Mouse (Mus musculus) embryo, embryonic 11 days (tissue): Measurements from ENCODE around the gene Rhof.

Experiments used
- DNase-seq: peaks from one replicate; pipeline ENCODE4 v3.0.0-alpha.2; 2015

Gene Rhof

GRCm38 (mm10) chr5:123147569-123147968 lies 15.1 kb upstream of the Rhof start:
- DNase-seq = no peak

DNA sequence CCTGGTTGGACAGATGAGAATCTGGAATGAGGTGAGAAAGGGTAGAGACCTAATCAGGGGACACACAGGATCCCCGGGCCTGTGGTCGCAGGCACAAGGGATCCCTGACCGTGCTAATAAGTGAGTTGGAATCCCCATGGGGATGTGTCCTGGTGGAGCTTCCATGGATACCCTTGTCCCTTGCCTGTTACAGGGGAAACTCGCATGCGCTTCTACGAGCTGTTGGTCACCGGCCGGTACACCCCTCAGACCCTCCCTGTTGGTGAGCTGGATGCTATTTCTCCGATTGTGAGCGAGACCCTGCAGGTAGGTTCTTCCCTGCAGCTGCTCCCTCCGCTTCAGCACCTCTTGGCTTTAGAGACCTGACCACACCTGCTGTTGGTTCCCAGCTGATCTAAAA lies 13.9 kb upstream of the Rhof start:
- no peak for DNase-seq

DNA sequence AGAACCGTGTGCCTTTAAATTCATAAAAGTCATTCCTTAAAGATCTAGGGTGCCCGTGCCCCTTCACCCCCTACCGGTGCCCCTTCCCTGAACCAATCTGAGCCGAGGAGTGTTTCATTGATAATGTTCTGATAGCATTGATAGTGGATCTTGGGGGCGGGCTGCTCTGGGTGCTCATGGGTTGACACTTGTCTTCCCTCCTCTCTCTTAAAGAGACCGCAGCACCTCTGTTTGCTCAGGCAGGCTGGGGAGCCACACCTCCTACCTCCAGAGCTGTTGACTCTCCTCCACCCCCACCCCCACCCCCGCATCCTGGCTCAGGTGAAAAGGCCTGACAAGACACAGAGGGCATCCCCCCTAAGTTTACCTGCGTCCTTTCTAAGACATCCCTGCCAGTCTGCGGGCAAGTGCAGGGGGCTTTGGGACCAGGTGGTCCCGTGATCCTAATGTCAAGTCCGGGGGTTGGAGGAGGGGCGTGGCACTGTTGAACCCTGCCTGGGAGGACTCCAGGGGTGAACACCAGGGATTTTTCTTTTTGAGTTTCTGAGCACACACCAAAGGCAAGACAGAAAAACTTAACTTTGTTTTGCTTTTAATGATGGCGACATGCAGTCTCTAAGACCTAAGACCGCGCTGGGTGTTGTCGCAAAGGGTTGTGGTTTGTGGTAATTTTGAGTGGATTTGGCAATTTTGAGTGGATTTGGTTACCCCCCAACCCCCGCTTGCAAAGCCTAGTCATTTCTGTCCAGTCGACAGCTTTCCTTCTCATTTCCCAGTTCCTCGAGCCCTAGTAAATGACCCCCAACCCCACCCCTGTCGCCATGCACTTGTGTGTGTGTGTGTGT lies 12.5 kb upstream of the Rhof start:
- DNase-seq = no peak

DNA sequence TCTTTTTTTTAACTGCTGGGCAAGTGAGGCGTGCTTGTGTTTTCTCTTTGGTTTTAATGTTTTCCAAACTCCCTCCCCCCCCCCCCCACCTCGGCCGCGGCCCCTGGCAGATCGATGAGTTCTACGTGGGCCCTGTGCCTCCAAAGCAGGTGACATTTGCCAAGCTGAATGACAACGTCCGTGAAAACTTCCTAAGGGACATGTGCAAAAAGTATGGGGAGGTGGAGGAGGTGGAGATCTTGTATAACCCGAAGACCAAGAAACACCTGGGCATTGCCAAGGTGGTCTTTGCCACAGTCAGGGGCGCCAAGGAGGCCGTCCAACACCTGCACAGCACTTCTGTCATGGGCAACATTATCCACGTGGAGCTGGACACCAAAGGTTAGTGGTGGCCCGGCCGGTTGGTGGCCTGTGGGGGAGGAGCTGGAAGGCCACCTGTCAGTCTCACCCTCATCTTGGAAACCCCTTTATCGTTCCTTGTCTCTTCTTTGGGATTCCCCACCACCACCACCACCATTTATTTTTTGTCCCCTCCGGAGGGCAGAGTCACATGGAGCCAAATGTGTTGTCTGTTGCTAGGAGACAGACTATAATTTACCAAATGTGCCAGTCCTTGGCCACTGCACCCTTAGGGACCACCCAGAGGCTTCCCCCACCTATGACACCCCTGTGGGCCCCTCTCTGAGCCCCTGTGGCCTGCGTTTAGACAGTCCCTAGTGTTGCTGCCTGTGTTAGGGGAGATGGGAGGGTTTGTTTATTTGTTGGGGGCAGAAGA lies 11.7 kb upstream of the Rhof start:
- DNase-seq = peak; percentile 26

GRCm38 (mm10) chr5:123143251-123143970 lies 10.9 kb upstream of the Rhof start:
- DNase-seq = peak; percentile 69

GRCm38 (mm10) chr5:123142161-123143157 lies 10.0 kb upstream of the Rhof start, which contains the start of gene Setd1b:
Setd1b (plus strand) TSS chr5:123142193.
- DNase-seq = peak; percentile 82

GRCm38 (mm10) chr5:123141555-123142160 lies 9.2 kb upstream of the Rhof start:
- peak; percentile 81 for DNase-seq

GRCm38 (mm10) chr5:123140694-123141554 lies 8.4 kb upstream of the Rhof start:
- DNase-seq = peak; percentile 95

DNA sequence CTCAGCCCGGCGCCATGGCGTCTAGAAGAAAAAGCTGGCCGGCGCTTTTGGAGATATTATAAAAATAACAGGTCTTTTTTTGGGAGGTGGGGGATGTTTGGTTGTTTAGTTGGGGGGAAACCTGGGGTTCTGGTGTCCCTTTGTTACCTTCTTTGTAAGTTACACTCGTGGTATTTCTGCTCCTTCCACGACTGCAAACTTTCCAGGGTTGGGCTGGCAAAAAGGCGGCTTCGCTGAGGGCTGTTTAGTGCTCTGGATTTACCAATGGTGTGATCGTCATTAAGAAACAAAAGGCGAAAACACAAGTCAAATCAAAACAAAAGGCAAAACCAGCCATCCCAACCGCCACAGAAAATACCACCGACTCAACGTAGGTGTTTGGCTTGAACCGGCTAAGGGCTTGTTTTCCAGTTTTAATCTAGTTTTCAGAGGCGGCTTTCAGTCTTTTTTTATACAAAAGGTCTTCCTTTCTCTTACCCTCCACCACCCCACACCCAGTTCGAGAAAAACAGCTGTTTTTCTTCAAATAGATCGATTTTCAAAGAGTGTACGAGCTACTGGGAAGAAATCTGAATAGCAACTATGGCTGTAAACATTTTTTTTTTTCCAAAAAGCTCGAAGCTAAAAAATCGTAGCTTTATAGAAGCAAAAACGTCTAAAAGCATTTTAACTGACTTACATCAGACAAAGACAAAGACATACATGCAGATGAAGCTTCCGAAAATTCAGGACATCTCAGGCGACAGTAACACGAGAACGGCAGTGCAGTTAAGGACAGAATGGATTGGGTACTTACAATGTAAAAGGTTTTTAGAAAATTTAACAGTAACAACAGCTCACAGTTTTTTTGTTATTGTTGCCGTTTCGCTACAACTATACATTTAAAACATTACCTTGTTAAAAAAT lies 7.5 kb upstream of the Rhof start:
- peak; percentile 56 for DNase-seq

DNA sequence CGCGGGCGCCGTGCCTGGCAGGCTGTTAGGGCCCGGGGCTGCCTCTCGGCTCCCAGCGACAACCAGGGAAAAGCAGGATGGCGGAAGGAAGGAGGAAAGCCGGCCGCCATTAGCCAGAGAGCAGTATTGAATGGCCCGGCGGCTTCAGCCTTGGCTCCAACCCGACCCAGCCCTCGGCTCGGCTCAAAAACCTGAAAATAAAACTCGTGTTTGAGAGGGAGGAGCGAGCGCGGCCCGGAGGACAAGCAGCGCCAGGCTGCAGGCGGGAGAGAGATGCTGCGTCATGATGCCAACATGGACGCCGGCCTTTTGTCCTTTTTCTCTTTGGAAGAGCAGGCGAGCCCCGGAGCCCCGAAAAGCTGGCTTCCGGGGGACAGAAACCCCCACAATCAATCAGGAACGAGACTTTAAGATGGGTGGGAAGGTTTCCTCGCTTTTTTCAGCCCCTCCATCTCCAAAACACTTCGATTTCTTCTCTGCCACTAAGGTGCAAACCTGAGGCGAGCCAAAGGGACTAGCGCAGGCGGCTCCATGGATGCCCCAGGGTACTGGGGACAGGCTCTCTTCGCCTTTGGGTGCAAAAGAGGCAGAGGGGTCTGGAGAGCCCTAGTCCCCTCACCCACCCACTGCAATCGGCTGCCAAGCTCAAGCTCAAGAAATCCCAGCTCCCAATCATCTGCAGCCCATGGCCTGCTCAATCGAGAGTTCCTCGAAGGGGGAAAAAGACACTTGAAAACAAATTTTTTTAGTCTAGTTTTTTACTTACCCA lies 6.6 kb upstream of the Rhof start:
- DNase-seq = peak; percentile 84

DNA sequence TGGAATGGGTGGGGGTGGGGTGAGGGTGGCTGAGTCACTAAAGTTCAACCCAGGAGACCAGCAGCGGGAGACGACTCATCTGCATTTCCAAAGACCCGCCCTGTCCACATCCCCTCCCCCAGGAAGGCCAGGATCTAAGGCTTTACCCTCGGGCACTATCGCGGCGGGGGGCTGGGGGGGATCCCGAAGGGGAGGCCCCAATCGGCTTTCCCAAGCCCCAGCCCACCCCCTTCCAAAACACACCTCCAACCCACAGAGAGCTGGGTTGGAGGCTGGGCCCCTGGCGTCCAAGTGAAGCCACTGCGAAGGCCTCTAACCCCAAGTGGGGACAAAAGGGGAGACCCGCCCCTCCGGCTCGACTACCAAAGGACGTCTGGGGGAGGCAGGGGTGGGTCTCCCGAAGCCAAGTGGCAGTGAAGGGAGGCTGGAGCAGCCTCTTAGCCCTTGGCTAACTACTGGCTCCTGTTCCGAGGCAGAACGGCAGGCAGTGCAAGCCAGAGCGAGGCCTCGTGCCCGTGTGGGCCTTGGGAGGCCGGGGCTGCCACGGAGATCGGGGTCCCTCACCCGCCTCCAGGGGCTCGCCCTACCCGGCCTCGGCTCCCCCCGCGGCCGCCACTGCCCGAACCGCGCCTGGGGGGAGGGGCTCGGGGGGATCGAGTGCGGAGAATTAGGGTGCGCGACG lies 5.9 kb upstream of the Rhof start:
- DNase-seq = peak; percentile 94

- DNase-seq = no peak
These were observed 5.4 kb upstream of the Rhof start for GRCm38 (mm10) chr5:123137910-123138229.

DNA sequence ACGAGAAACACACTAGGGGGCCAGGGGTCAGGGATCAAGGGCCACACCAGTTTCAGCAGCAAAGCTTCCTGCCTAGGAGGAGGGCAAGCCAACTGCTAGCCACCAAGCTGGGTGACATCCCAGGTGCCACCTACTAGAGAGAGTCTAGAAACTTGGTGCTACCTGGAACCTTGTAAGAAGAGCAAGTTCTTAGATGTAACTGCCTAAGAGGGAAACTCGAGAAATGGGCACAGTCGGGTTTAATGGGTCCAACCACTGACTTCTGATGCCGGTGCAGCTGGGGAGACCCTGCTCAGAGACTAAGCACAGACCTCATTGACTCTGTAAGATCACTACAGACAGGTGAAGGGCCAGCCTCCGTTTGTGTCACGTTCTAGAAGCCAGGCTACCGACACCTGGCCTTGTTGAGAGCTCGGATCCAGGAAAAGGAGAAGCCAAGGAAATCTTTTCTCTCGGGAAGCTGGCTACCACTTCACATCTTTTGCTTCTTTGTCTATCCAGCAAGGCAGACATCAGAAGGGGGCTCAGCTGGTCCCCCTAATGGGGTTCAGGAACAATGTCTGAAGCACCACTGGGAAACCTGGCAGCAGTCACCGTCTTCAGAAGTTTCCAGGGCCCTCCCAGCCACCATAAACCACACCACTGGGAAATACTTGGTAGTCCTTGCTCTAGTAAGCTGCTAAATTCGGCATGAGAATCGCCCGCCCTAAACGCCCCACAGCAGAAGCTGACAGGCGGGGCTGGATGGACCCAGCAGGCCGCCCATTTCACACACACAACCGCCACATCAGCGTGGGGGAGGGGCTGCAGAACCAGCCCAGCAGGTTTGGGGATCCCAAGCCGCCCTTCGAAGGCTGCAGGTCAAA lies 4.8 kb upstream of the Rhof start:
- DNase-seq = peak; percentile 87

GRCm38 (mm10) chr5:123136361-123137043 lies 4.0 kb upstream of the Rhof start:
- DNase-seq = peak; percentile 88

- DNase-seq = peak; percentile 74
These were observed 3.2 kb upstream of the Rhof start for GRCm38 (mm10) chr5:123135471-123136360.
